Mouse (Mus musculus): ENCODE results near the gene Gm21732. TPM values are rescaled to one million over a fixed set of nuclear protein-coding genes. Genes with fewer than 3 reads are reported as not detected.
"Not testable (repeated sequence)": the region's sequence is repeated elsewhere in the genome, so short reads cannot be mapped to it uniquely, and the experiment has no call there.

Gene Gm21732
- polyA plus RNA-seq (2014; fragmentation: Nextera tagmentation; extraction: Ambion mirVana) = not detected in 2 replicates

DNA sequence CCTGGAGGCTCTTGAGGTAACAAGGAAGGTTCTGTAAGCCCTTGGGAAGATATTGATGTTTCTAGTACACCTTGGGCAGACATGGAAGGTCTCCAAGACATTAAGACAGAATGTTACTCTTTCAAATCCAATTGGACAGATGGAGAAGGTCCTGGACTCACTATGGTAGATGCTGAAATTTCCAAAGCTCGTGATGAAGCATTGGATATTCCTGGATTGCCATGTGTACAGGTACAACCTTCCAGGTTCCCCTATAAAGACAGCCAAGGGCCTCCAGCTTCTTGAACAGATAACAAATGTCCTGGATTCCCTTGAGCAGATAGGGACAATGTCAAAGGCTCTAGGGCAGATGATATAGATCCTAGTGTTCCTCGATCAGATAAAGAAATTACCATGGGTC, at the start of gene Gm21732:
Gene Gm21732 (minus strand): TSS at position 101 of the 400 bp plus-strand sequence.
- not testable (repeated sequence) for ATAC-seq (ENCODE audit: insufficient number of reproducible peaks, low FRiP score, low TSS enrichment, low read depth); H3K4me3 ChIP-seq (ENCODE audit: low read depth, low read length)
- no CpG with 5 or more reads among the region's 2 CpGs for WGBS

More for the DNA sequence above, at the start of gene Gm21732:
- DNase-seq (ENCODE audit: low spot score); H3K4me2 ChIP-seq (ENCODE audit: low read depth, severe bottlenecking); H3K9ac ChIP-seq (ENCODE audit: low read length); H3K27ac ChIP-seq (replicated peaks; ENCODE audit: low read depth, low read length); H3K36me3 ChIP-seq (ENCODE audit: control insufficient read depth, insufficient read depth, low read length); H3K9me3 ChIP-seq (ENCODE audit: control insufficient read depth, low read length); H3K27me3 ChIP-seq (ENCODE audit: control insufficient read depth, insufficient read depth, low read length); H3K4me1 ChIP-seq (ENCODE audit: control insufficient read depth, insufficient read depth, low read length): not testable (repeated sequence)

Other genes starting within 250 kb of the Gm21732 start
- not detected in 2 replicates for gene Gm20897, start 73.5 kb downstream of the Gm21732 start, polyA plus RNA-seq (2014; fragmentation: Nextera tagmentation; extraction: Ambion mirVana)